Mouse (Mus musculus) hindbrain, embryonic 14.5 days (tissue): ENCODE measurements around the gene Accs. TPM values are rescaled to one million over a fixed set of nuclear protein-coding genes. Genes with fewer than 3 reads are reported as not detected.

Experiments
- ATAC-seq: fragments of 200-750 bp; cut with Nextera tagmentation; 2 replicates; pipeline ENCODE4 v1.8.0; 2017; ENCODE audit warnings: moderate number of reproducible peaks, mild to moderate bottlenecking, moderate TSS enrichment, moderate library complexity; ENCODE audit not compliant: low FRiP score
- DNase-seq: peaks from one replicate; pipeline ENCODE4 v3.0.0-alpha.2; 2015; ENCODE audit warnings: low spot score
- H3K27ac ChIP-seq: fragments of 300-500 bp; sonication (generic); 2 replicates; pipeline ENCODE4 v1.5.1; 2014; ENCODE audit warnings: mild to moderate bottlenecking, moderate library complexity
- H3K27me3 ChIP-seq: fragments of 300-500 bp; sonication (generic); 2 replicates; pipeline ENCODE4 v1.6.1; 2014; ENCODE audit warnings: mild to moderate bottlenecking, low read length, mixed read lengths; ENCODE audit not compliant: control insufficient read depth, insufficient read depth
- H3K36me3 ChIP-seq: fragments of 300-500 bp; sonication (generic); replicated peaks from 2 replicates; pipeline ENCODE4 v1.6.1; 2014; ENCODE audit not compliant: control insufficient read depth, insufficient read depth
- H3K4me1 ChIP-seq: fragments of 300-500 bp; sonication (generic); replicated peaks from 2 replicates; pipeline ENCODE4 v1.6.1; 2014; ENCODE audit warnings: antibody characterized with exemption, low read length, mixed read lengths; ENCODE audit not compliant: control insufficient read depth, insufficient read depth
- H3K4me2 ChIP-seq: fragments of 300-500 bp; sonication (generic); replicated peaks from 2 replicates; pipeline ENCODE4 v1.6.1; 2014; ENCODE audit warnings: mild to moderate bottlenecking, moderate library complexity
- H3K4me3 ChIP-seq: fragments of 300-500 bp; sonication (generic); replicated peaks from 2 replicates; pipeline ENCODE4 v1.5.1; 2014; ENCODE audit warnings: mild to moderate bottlenecking, low read length
- H3K9ac ChIP-seq: fragments of 300-500 bp; sonication (generic); 2 replicates; pipeline ENCODE4 v1.6.1; 2014
- H3K9me3 ChIP-seq: fragments of 300-500 bp; sonication (generic); 2 replicates; pipeline ENCODE4 v1.6.1; 2016; ENCODE audit warnings: low read length; ENCODE audit not compliant: control insufficient read depth
- WGBS: fragments of 180-500 bp; shearing (Covaris S2); extraction: QIAGEN DNeasy Blood & Tissue Kit; methylation state at CpG from one replicate; pipeline ENCODE4 v1.1.7; 2014; 5-methylcytosine and 5-hydroxymethylcytosine counted together
- polyA plus RNA-seq: library from polyadenylated mRNA; unstranded; fragments of >200 nt; fragmentation: Nextera tagmentation; extraction: Ambion mirVana; gene quantifications from 2 replicates; pipeline ENCODE4 v1.2.1, GENCODE M21; 2014

Gene Accs
- polyA plus RNA-seq, 1 experiment from 2014 or later, result 6.7 TPM

DNA sequence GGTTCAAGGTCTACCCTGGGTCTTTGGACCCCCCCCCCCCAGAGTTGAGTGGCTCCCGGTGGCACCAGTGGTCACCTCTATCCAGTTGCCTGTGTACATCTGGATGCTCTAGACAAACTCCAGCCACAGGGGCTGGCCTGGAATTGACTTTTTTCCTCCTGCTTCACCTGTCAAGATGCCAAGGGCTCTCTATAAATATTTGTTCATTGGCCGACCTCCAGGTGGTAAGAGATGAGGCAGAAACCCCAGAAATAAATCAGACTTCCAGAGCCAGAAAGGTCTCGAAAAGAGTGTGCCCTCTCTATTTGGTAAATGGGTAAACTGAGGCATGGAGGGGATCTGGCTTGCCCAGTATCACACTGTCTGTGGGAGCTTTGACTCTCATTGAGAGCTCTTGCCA is 31.2 kb upstream of the Accs start:
- 84% methylated on average over 3 of the region's 3 CpGs for WGBS
- no peaks in the 10 kb centered on the region for H3K4me1 ChIP-seq
- no peak overlapping the region for H3K4me2 ChIP-seq
- no peaks in the 10 kb centered on the region for H3K36me3 ChIP-seq
- DNase-seq, result no peak
- no peak overlapping the region for H3K9ac ChIP-seq
- ATAC-seq, result no peak
- H3K27me3 ChIP-seq, result no peaks in the 10 kb centered on the region
- no peak overlapping the region for H3K4me3 ChIP-seq
- H3K9me3 ChIP-seq, result no peaks in the 10 kb centered on the region
- H3K27ac ChIP-seq, result no peak overlapping the region

DNA sequence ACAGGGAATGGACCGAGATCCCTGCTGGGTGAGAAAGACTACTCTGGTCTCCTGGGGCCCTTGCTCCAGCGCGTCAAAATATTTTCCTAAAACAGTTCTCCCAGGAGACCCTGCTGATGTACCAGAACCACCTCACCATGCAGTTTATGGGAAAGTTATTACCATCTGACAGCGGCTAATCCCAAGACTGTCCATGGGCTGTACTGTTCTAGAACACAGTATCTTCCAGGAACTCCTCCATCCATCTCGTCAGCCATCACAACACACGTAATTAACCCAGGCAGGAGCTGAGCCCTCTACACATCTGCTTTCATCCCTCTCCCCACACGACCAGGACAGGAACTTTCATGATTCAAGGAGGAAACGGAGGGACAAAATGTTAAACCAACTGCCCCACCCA is 30.7 kb upstream of the Accs start:
- Histone ChIP-seq H3K9me3 (no peaks in the 10 kb centered on the region), H3K36me3 (no peaks in the 10 kb centered on the region), H3K4me2 (no peak overlapping the region), H3K9ac (no peak overlapping the region), H3K4me1 (no peaks in the 10 kb centered on the region), H3K27ac (no peak overlapping the region), H3K4me3 (no peak overlapping the region), H3K27me3 (no peaks in the 10 kb centered on the region)
- ATAC-seq (no peak), DNase-seq (no peak)
- WGBS, result 76% methylated on average over 8 of the region's 8 CpGs

DNA sequence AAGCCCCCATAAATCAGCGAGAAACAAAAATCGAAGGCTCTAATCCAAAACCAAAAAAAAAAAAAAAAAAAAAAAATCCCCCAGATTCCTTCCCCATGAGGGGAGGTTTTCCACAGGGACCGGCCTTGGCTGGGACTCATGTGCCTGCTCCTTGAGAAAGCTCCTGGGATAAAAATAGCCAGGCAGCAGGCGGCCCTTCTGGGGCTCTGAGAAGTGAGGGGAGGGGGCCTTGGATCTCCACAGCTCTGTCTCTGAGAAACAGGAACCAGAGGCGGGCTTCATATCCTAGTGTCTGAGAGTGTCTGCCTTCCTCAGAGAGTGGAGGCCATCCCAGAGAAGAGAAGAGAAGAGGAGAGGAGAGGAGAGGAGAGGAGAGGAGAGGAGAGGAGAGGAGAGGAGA is 27.3 kb upstream of the Accs start:
- DNase-seq, result no peak
- Histone ChIP-seq H3K9ac (no peak overlapping the region), H3K9me3 (no peaks in the 10 kb centered on the region), H3K36me3 (no peaks in the 10 kb centered on the region), H3K27ac (no peak overlapping the region), H3K4me3 (no peak overlapping the region), H3K4me1 (peaks cover 8% of the 10 kb centered on the region), H3K4me2 (no peak overlapping the region), H3K27me3 (no peaks in the 10 kb centered on the region)
- ATAC-seq, result no peak
- WGBS, result 72% methylated on average over 5 of the region's 5 CpGs

DNA sequence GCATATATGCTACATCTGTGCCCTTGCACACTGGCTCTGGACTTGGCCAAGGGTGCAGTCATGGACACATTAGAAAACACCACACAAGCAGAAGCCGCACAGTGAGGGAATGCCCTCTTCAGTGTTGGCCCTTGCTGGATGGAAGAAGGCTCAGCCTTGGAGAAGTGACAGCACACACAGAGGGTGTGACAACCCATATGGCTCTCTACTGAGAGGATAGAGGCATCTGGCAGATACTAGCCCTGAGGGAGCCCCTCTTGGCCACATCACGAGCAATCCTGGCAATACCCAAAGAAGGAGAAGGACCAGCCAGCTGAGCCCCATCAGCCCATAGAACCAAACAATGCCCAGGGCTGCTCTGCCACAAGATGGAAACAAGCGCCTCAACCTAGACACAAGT is 24.9 kb upstream of the Accs start:
- Histone ChIP-seq H3K27ac (no peak overlapping the region), H3K4me3 (no peak overlapping the region), H3K36me3 (no peaks in the 10 kb centered on the region), H3K9ac (no peak overlapping the region), H3K27me3 (no peaks in the 10 kb centered on the region), H3K4me2 (no peak overlapping the region), H3K4me1 (peaks cover 8% of the 10 kb centered on the region), H3K9me3 (no peaks in the 10 kb centered on the region)
- no peak for DNase-seq
- 81% methylated on average over 3 of the region's 3 CpGs for WGBS
- ATAC-seq, result 0 out of 2 replicates have a peak, but pooled peaks have one; percentile 7

DNA sequence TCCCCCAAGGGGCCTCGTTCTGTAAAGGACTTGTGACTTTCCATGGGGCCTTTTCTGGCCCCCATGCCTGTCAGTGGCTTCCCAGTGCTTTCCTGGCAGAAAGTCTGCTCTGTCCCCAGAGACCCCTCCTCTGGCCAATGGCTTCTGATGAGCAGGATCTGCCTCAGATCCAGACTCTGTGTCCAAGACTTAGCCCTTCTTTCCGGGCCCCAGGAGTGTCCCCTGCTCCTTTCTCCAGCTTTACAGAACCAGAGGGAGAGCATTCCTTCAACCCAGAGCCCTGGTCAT is 24.4 kb upstream of the Accs start:
- Histone ChIP-seq H3K27ac (no peak overlapping the region), H3K27me3 (no peaks in the 10 kb centered on the region), H3K9me3 (no peaks in the 10 kb centered on the region), H3K9ac (no peak overlapping the region), H3K4me3 (no peak overlapping the region), H3K4me2 (no peak overlapping the region), H3K4me1 (peaks cover 8% of the 10 kb centered on the region), H3K36me3 (no peaks in the 10 kb centered on the region)
- ATAC-seq (0 out of 2 replicates have a peak, but pooled peaks have one; percentile 2), DNase-seq (no peak)
- WGBS, result 38% methylated on average over 2 of the region's 2 CpGs

DNA sequence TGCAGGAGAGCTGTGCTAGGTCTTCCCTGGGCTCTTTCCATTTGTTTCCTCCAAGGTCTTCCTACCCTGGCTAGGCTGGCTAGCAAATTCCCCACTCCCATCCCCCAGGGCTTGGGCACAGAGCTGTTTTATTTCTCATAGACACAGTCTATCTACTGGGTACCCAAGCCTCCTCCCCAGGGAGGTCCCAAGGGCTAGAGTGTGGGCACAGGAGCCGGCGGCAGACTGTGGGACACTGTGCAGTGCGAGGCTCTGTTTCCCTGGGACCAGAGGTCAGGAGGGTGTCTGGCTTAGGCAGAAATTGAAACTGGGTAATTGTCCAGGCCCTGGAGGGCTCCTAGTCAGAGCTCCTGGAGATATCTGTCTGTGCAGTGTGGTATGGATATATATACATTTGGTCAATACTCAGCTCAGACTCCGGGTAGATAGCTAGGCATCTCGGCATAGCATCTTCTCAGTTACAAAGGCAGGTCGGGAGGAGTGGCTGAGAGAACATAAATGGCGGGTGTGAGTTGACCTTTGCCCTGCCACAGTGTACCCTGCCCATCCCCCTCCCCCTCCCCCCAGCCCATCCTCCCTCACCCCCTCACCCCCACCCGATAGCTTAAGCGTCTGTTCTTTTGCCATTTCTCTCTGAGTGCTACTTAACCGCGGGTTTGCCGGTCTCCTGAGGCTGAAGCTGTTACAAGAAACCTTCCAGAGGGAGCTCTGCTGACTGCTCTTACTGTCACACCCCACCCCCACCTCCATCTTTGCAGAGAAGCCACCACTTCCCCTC is 23.9 kb upstream of the Accs start:
- Histone ChIP-seq H3K27ac (no peak overlapping the region), H3K9ac (no peak overlapping the region), H3K4me1 (peaks cover 8% of the 10 kb centered on the region), H3K4me2 (no peak overlapping the region), H3K9me3 (no peaks in the 10 kb centered on the region), H3K27me3 (no peaks in the 10 kb centered on the region), H3K36me3 (no peaks in the 10 kb centered on the region), H3K4me3 (no peak overlapping the region)
- DNase-seq (no peak), ATAC-seq (no peak)
- 13% methylated on average over 12 of the region's 12 CpGs for WGBS

DNA sequence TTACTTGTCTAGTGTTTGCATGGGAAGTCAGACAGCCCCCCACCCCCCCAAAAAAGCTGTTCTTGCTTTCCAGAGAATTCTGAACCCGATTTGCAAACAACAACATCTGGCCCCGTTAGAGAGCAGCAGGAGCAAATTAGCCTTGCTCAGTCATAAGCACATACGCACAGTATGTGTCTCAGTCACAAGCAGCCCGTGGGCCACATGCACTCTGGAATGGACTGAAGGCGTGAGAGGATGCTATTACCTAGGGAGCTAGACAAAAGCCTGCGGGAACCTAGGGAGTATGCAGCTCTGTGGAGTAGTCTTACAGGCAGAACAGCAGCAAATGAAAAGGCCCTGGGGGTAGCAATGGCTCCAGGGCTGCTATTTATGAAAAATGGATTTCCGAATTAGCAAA is 22.5 kb upstream of the Accs start:
- no peak for DNase-seq
- Histone ChIP-seq H3K36me3 (no peaks in the 10 kb centered on the region), H3K4me1 (peaks cover 8% of the 10 kb centered on the region), H3K9ac (no peak overlapping the region), H3K9me3 (no peaks in the 10 kb centered on the region), H3K27ac (peak overlapping the region; percentile 11; the same call in 1 of the 2 replicates), H3K4me3 (no peak overlapping the region), H3K4me2 (no peak overlapping the region), H3K27me3 (no peaks in the 10 kb centered on the region)
- WGBS, result 55% methylated on average over 7 of the region's 7 CpGs
- peak; percentile 58; the same call in 1 of the 2 replicates for ATAC-seq

DNA sequence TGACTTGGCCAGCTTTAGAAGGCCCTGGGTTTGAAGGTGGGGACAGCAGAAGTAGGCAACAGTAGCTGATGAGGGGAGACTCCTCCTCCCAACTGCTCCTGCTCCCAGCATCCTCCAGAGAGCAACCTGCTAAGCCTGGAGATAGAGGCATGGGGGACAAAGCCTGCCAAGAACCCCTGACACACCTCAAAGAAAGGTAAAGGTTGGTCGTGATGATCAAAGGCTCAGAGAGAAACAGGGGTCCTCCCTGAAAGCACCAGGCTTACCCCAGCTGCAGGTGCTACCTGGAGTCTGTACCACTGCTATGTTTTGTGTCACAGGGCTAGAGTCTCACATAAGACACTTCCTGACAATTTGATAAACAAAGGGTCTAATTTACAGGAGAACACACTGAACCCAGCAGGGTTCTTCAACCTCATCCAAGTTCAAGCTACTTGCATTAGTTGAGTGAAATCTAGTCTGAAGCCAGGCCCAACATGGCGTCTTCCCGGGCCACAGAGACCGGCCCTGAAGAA is 21.7 kb upstream of the Accs start:
- WGBS, result 93% methylated on average over 4 of the region's 4 CpGs
- Histone ChIP-seq H3K9me3 (no peaks in the 10 kb centered on the region), H3K4me1 (peaks cover 8% of the 10 kb centered on the region), H3K4me3 (no peak overlapping the region), H3K27me3 (no peaks in the 10 kb centered on the region), H3K27ac (no peak overlapping the region), H3K9ac (no peak overlapping the region), H3K36me3 (no peaks in the 10 kb centered on the region), H3K4me2 (no peak overlapping the region)
- DNase-seq, result no peak
- no peak for ATAC-seq

DNA sequence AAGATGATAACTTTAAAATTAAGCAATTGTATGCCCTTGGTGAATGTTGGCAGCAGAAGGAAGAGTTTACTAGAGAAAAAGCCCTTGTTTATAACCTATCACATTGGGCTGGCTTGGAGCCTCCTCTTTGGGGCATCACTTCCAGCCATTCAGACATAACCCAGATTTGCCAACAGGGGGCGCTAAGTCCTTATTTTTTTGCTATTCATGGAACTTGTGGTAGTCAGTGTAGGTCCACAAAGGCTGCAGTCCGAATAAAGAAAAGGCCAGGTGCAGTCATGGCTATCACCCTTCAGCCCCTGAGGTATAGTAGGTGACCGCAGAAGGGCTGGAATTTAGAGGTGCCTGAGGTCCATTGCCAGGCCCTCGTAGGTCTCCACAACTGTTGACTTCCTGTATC is 21.1 kb upstream of the Accs start:
- peaks cover 8% of the 10 kb centered on the region for H3K4me1 ChIP-seq
- H3K4me3 ChIP-seq, result no peak overlapping the region
- no peak overlapping the region for H3K4me2 ChIP-seq
- no peaks in the 10 kb centered on the region for H3K9me3 ChIP-seq
- no peak overlapping the region for H3K9ac ChIP-seq
- no peaks in the 10 kb centered on the region for H3K27me3 ChIP-seq
- WGBS, result 38% methylated on average over 4 of the region's 4 CpGs
- DNase-seq (peak; percentile 80), ATAC-seq (peak; percentile 28; the same call in 1 of the 2 replicates)
- H3K27ac ChIP-seq, result no peak overlapping the region
- no peaks in the 10 kb centered on the region for H3K36me3 ChIP-seq
